In the genomic region with DNA sequence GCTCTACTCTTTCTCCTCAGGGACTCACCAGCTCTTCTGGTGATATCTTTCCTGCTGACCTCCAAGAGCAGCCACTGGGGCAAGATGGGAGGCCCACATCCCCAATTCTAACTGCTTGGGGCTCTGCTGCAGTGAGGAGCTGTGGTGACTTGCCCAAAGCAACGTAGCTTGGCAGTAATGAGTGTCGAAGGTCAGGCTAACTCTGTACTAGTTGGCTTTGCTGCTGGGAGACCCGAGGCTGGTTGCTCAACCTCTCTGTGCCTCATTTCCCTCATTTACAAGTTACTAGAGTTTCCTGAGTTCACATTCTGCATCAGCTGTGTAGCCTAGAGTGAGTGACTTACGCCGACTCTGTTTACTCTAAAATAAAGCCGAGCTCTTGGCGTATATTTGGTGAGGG, we compare ENCODE assay signal across 21 mouse cellular contexts. TPM values are rescaled to one million over a fixed set of nuclear protein-coding genes. Genes with fewer than 3 reads are reported as not detected.
DNase-seq lines count a peak whose midpoint lies in the region; ATAC-seq and TF ChIP-seq lines count a peak whose summit lies in the region.
"Had no signal": no experiment of that assay in that cellular context is flagged by ENCODE, and none has a peak within 500 bp of the region (broad histone marks: within the 10 kb centered on the region; RNA-seq: fewer than 3 reads in every experiment).

No protein-coding gene starts in this region.

- no peaks in the 10 kb centered on the region for H3K27me3 ChIP-seq in heart, embryonic 10.5 days (ENCODE audit: insufficient read depth, poor library complexity, severe bottlenecking)
- H3K27me3 ChIP-seq in megakaryocyte, embryonic 14.5 days (replicated peaks), result no peaks in the 10 kb centered on the region
- no peaks in the 10 kb centered on the region for H3K27me3 ChIP-seq in liver, embryonic 11.5 days (replicated peaks; ENCODE audit: control insufficient read depth, insufficient read depth, low read length)
- no peaks in the 10 kb centered on the region for H3K27me3 ChIP-seq in liver, postnatal 0 days (ENCODE audit: insufficient read depth, low read length)
- H3K27me3 ChIP-seq: embryonic facial prominence, embryonic 13.5 days; heart, embryonic 13.5 days; Patski had no signal

- H3K4me1 ChIP-seq in heart, embryonic 10.5 days, result peaks cover 50% of the 10 kb centered on the region
- H3K4me1 ChIP-seq in megakaryocyte, embryonic 14.5 days, result peaks cover 94% of the 10 kb centered on the region
- H3K4me1 ChIP-seq in liver, embryonic 11.5 days (replicated peaks; ENCODE audit: control insufficient read depth, insufficient read depth, low read length), result peaks cover 51% of the 10 kb centered on the region
- H3K4me1 ChIP-seq in liver, postnatal 0 days (ENCODE audit: insufficient read depth), result peaks cover 23% of the 10 kb centered on the region

- peak overlapping the region; percentile 74 for H3K27ac ChIP-seq in heart, embryonic 10.5 days
- H3K27ac ChIP-seq in liver, embryonic 11.5 days (ENCODE audit: low read depth, low read length), result peak overlapping the region; percentile 32; the same call in 1 of the 2 replicates
- H3K27ac ChIP-seq in liver, postnatal 0 days (ENCODE audit: low read depth), result no peak overlapping the region
- H3K27ac ChIP-seq: embryonic facial prominence, embryonic 13.5 days; forebrain, embryonic 13.5 days; gastrocnemius, adult 2 months; heart, embryonic 13.5 days; hindbrain, embryonic 14.5 days had no signal

- H3K36me3 ChIP-seq in heart, embryonic 10.5 days, result no peaks in the 10 kb centered on the region
- H3K36me3 ChIP-seq in megakaryocyte, embryonic 14.5 days (replicated peaks; ENCODE audit: low read length), result peaks cover 40% of the 10 kb centered on the region
- no peaks in the 10 kb centered on the region for H3K36me3 ChIP-seq in liver, embryonic 11.5 days (ENCODE audit: control insufficient read depth, insufficient read depth, low read length)
- no peaks in the 10 kb centered on the region for H3K36me3 ChIP-seq in liver, postnatal 0 days (replicated peaks; ENCODE audit: insufficient read depth, low read length)
- H3K36me3 ChIP-seq: embryonic facial prominence, embryonic 13.5 days; heart, embryonic 13.5 days had no signal

- no peak for ATAC-seq in megakaryocyte, adult 5-6 weeks (ENCODE audit: poor library complexity, severe bottlenecking)
- no peak for ATAC-seq in liver, embryonic 11.5 days (replicated peaks; ENCODE audit: low FRiP score)
- ATAC-seq in liver, postnatal 0 days, result no peak
- no peak for ATAC-seq in inflammation-experienced regulatory T-cells, adult 6 months
- ATAC-seq: activated CD4-positive, CD25-positive, alpha-beta regulatory T cell, adult 4 months; forebrain, embryonic 13.5 days; Patski had no signal

- 89% methylated on average over 7 of the region's 7 CpGs for WGBS in heart, embryonic 10.5 days
- 79% methylated on average over 7 of the region's 7 CpGs for WGBS in liver, embryonic 11.5 days
- WGBS in liver, postnatal 0 days (ENCODE audit: insufficient replicate concordance), result 61% methylated on average over 7 of the region's 7 CpGs

- no peak overlapping the region for H3K4me3 ChIP-seq in heart, embryonic 10.5 days
- H3K4me3 ChIP-seq in megakaryocyte, embryonic 14.5 days (replicated peaks), result peak overlapping the region; percentile 16
- H3K4me3 ChIP-seq in liver, embryonic 11.5 days (ENCODE audit: low read depth, low read length), result no peak overlapping the region
- no peak overlapping the region for H3K4me3 ChIP-seq in liver, postnatal 0 days (ENCODE audit: low read depth, low read length)
- H3K4me3 ChIP-seq: embryonic facial prominence, embryonic 13.5 days; forebrain, embryonic 13.5 days; gastrocnemius, adult 2 months; heart, embryonic 13.5 days had no signal

- no peak overlapping the region for H3K9ac ChIP-seq in liver, embryonic 11.5 days (ENCODE audit: low read depth, low read length)
- 0 out of 2 replicates have a peak overlapping the region, but pooled peaks have one; percentile 0 for H3K9ac ChIP-seq in liver, postnatal 0 days (replicated peaks)
- H3K9ac ChIP-seq: embryonic facial prominence, embryonic 13.5 days; forebrain, embryonic 13.5 days; hindbrain, embryonic 14.5 days had no signal

- no peaks in the 10 kb centered on the region for H3K9me3 ChIP-seq in heart, embryonic 10.5 days
- no peaks in the 10 kb centered on the region for H3K9me3 ChIP-seq in megakaryocyte, embryonic 14.5 days
- no peaks in the 10 kb centered on the region for H3K9me3 ChIP-seq in liver, embryonic 11.5 days (ENCODE audit: control insufficient read depth, low read length)
- H3K9me3 ChIP-seq in liver, postnatal 0 days (ENCODE audit: low read length), result no peaks in the 10 kb centered on the region
- H3K9me3 ChIP-seq: embryonic facial prominence, embryonic 13.5 days; forebrain, embryonic 13.5 days; heart, embryonic 13.5 days had no signal

- intact Hi-C loops in heart, postnatal 25 days (cut with DNase I), result loop anchor here (5.0 kb wide), 1 partner anchor 49 kb away; no protein-coding TSS in a partner anchor

- TF ChIP-seq CTCF in liver, postnatal 0 days (IDR thresholded peaks at IDR 0.05; ENCODE audit: low read depth), result no peak

- no peak overlapping the region for H3K4me2 ChIP-seq in liver, embryonic 11.5 days
- H3K4me2 ChIP-seq in liver, postnatal 0 days (ENCODE audit: low read depth, low read length), result no peak overlapping the region
- H3K4me2 ChIP-seq: embryonic facial prominence, embryonic 13.5 days; forebrain, embryonic 13.5 days; heart, embryonic 13.5 days; hindbrain, embryonic 14.5 days had no signal

- TF ChIP-seq EP300 in liver, postnatal 0 days (IDR thresholded peaks at IDR 0.05; ENCODE audit: low read depth), result no peak

- DNase-seq in heart, embryonic 10.5 days (ENCODE audit: low spot score), result no peak
- DNase-seq in heart, postnatal 25 days (ENCODE audit: low spot score), result no peak
- no peak for DNase-seq in liver, embryonic 11.5 days (ENCODE audit: low spot score)
- no peak for DNase-seq in liver, postnatal 0 days
- no peak for DNase-seq in kidney, adult 11 months
- DNase-seq: adrenal gland, adult 2 months; adrenal gland, postnatal 36 days; cerebellum, adult 2 months; cerebellum, postnatal 14 days; gastrocnemius, adult 2 months; gastrocnemius, postnatal 25 days; heart, postnatal 4 days had no signal

RNA-seq across cellular contexts. Expression of gene Commd7, which starts 51.2 kb away (rescaled TPM):
- polyA plus RNA-seq in heart, embryonic 10.5 days (2016; fragmentation: Nextera tagmentation; extraction: Ambion mirVana), result 64.8 and 68.6 TPM in 2 replicates
- 10 to 100 TPM; 13.9 to 14.6 TPM for total RNA-seq in heart, postnatal 25 days (2021)
- polyA plus RNA-seq in megakaryocyte, embryonic 14.5 days (2012; ENCODE audit: insufficient read depth, low replicate concordance), result 17.9 and 24.1 TPM in 2 replicates
- total RNA-seq in megakaryocyte, adult 5-6 weeks (2015), result 41.6 and 47.2 TPM in 2 replicates
- total RNA-seq in megakaryocyte, adult 5-6 weeks (2017), result 30.3 and 34.1 TPM in 2 replicates
- 65.1 and 66.8 TPM in 2 replicates for polyA plus RNA-seq in liver, embryonic 11.5 days (2014; fragmentation: Nextera tagmentation; extraction: Ambion mirVana)
- polyA plus RNA-seq in liver, postnatal 0 days (2015; fragmentation: Nextera tagmentation; extraction: Ambion mirVana), result 31.2 and 32.9 TPM in 2 replicates
- 100 to 1,000 TPM; 102 to 138 (median 121) TPM for polyA plus RNA-seq in inflammation-experienced regulatory T-cells, adult 6 months (2017; shearing (Covaris generic))

RNA-seq across cellular contexts. Expression of gene Nol4l, which starts 51.6 kb away (rescaled TPM):
- polyA plus RNA-seq in heart, embryonic 10.5 days (2016; fragmentation: Nextera tagmentation; extraction: Ambion mirVana), result 20.8 and 21.4 TPM in 2 replicates
- total RNA-seq in heart, postnatal 25 days (2021), result 1 to 10 TPM; 4.4 TPM
- polyA plus RNA-seq in megakaryocyte, embryonic 14.5 days (2012; ENCODE audit: insufficient read depth, low replicate concordance), result 10.6 and 40.8 TPM in 2 replicates
- 1.2 and 2.1 TPM in 2 replicates for total RNA-seq in megakaryocyte, adult 5-6 weeks (2015)
- 0.20 and 0.62 TPM in 2 replicates for total RNA-seq in megakaryocyte, adult 5-6 weeks (2017)
- 14.1 and 15.8 TPM in 2 replicates for polyA plus RNA-seq in liver, embryonic 11.5 days (2014; fragmentation: Nextera tagmentation; extraction: Ambion mirVana)
- polyA plus RNA-seq in liver, postnatal 0 days (2015; fragmentation: Nextera tagmentation; extraction: Ambion mirVana), result 1.7 and 1.9 TPM in 2 replicates
- polyA plus RNA-seq in inflammation-experienced regulatory T-cells, adult 6 months (2017; shearing (Covaris generic)), result 1 to 10 TPM; 2.4 to 3.9 (median 2.4) TPM
